Mouse (Mus musculus) mouse embryonic stem cell (cell line): Measurements from ENCODE around the gene Tob1.

ENCODE experiments used
- in situ Hi-C, 2 experiments: fragments of 300-500 bp; cut with MboI; formaldehyde crosslinking; loops; 1 replicate in 1 of 2; 3 replicates in 1 of 2; pipeline ENCODE4 v1.14.3; 2019 to 2020; ENCODE audit warnings: low sequenced_read_pairs in 2 of 2, low pct_unique_long_range_greater_than_20kb in 1 of 2, mixed read lengths in 1 of 2; ENCODE audit not compliant: unreplicated experiment in 1 of 2

Gene Tob1

GRCm38 (mm10) chr11:94211124-94211603 is at the start of gene Tob1:
Tob1 (plus strand) TSS chr11:94211454.
- in situ Hi-C loops: no loop called here

- in situ Hi-C loops: no loop called here
Observed at GRCm38 (mm10) chr11:94161867-94162581, 49.2 kb upstream of the Tob1 start.

- in situ Hi-C loops: no loop called here
Observed at GRCm38 (mm10) chr11:94163005-94163767, 48.1 kb upstream of the Tob1 start.

GRCm38 (mm10) chr11:94165745-94166144 is 45.5 kb upstream of the Tob1 start:
- in situ Hi-C loops: no loop called here

- in situ Hi-C loops: no loop called here
Observed at GRCm38 (mm10) chr11:94168238-94168637, 43.0 kb upstream of the Tob1 start.

GRCm38 (mm10) chr11:94169596-94169995 is 41.7 kb upstream of the Tob1 start:
- in situ Hi-C loops: no loop called here

GRCm38 (mm10) chr11:94171691-94172090 is 39.6 kb upstream of the Tob1 start:
- in situ Hi-C loops: no loop called here

GRCm38 (mm10) chr11:94172186-94172585 is 39.1 kb upstream of the Tob1 start:
- in situ Hi-C loops: no loop called here

GRCm38 (mm10) chr11:94173726-94174146 is 37.5 kb upstream of the Tob1 start:
- in situ Hi-C loops: no loop called here

GRCm38 (mm10) chr11:94175288-94175687 is 36.0 kb upstream of the Tob1 start:
- in situ Hi-C loops: no loop called here

- in situ Hi-C loops: no loop called here
Observed at GRCm38 (mm10) chr11:94175694-94176093, 35.6 kb upstream of the Tob1 start.

GRCm38 (mm10) chr11:94177841-94178585 is 33.2 kb upstream of the Tob1 start:
- in situ Hi-C loops: no loop called here

- in situ Hi-C loops: no loop called here
Observed at GRCm38 (mm10) chr11:94179768-94180167, 31.5 kb upstream of the Tob1 start.

- in situ Hi-C loops: no loop called here
Observed at GRCm38 (mm10) chr11:94180194-94180593, 31.1 kb upstream of the Tob1 start.

- in situ Hi-C loops: no loop called here
Observed at GRCm38 (mm10) chr11:94181694-94182093, 29.6 kb upstream of the Tob1 start.

- in situ Hi-C loops: no loop called here
Observed at GRCm38 (mm10) chr11:94182711-94183110, 28.5 kb upstream of the Tob1 start.

GRCm38 (mm10) chr11:94183120-94183519 is 28.1 kb upstream of the Tob1 start:
- in situ Hi-C loops: no loop called here

- in situ Hi-C loops: no loop called here
Observed at GRCm38 (mm10) chr11:94183671-94184070, 27.6 kb upstream of the Tob1 start.

GRCm38 (mm10) chr11:94189579-94189978 is 21.7 kb upstream of the Tob1 start:
- in situ Hi-C loops: no loop called here
